Mouse (Mus musculus): Measurements from ENCODE around the gene H2-T23. TPM values are rescaled to one million over a fixed set of nuclear protein-coding genes. Genes with fewer than 3 reads are reported as not detected.
A peak's percentile ranks its signal among the peaks of the same experiment; 100 is the strongest.
"Not testable (repeated sequence)": the region's sequence is repeated elsewhere in the genome, so short reads cannot be mapped to it uniquely, and the experiment has no call there.

H2-T23 gene
- polyA plus RNA-seq, 1 experiment from 2014 or later: 7.2 TPM

DNA sequence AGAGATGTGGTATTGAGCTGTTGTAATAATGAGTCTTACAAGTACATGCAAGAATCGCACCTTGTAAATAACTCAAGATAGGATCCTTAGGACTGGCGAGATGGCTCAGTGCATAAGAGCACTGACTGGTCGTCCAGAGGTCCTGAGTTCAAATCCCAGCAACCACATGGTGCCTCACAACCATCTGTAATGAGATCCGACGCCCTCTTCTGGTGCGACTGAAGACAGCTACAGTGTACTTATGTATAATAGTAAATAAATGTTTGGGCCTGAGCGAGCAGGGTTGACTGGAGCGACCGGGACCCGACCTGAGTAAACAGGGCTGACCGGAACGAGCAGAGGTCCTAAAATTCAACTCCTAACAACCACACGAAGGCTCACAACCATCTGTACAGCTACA, 3.5 kb upstream of the H2-T23 start:
- H3K4me2 ChIP-seq (ENCODE audit: low read depth, low read length); H3K27ac ChIP-seq (ENCODE audit: low read length); H3K9me3 ChIP-seq (ENCODE audit: control insufficient read depth, low read length); H3K9ac ChIP-seq (ENCODE audit: low read length); H3K27me3 ChIP-seq (ENCODE audit: control insufficient read depth, insufficient read depth, low read depth, low read length); H3K4me3 ChIP-seq (ENCODE audit: low read length); H3K36me3 ChIP-seq (ENCODE audit: control insufficient read depth, insufficient read depth, low read length); H3K4me1 ChIP-seq (replicated peaks; ENCODE audit: control insufficient read depth, insufficient read depth, low read length); ATAC-seq (ENCODE audit: low read depth): not testable (repeated sequence)
- 78% methylated on average over 13 of the region's 13 CpGs for WGBS

DNA sequence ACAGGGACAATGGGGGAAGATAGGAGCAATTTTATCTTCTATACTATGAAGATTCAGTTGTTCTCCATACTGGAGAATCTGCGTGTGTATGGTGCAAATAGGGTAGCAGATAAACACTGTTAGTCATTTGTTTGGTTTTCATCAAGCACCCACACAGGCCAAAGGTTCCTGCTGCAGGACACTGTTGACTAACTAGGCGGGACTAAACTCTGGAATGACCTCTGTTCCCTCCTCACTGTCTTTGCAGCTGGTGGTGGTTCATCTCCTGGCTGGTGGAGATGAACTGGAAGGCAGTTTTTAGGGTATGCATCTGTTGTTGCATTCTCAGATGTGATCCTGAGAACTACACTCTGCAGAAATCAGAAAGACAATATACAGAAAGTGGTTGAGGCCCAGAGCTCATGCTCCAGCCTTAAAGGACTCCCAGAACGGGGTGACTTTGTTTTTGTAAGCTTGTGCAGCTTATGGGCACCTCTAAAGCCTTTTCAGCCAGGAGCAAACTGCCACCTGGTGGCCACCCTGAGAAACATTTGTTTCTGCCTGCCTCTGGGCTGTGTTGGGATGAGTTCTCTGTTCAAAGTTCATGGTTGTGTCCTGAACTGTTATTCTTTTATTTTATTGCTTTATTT, 2.5 kb upstream of the H2-T23 start:
- H3K36me3 ChIP-seq (ENCODE audit: control insufficient read depth, insufficient read depth, low read length); H3K27me3 ChIP-seq (ENCODE audit: control insufficient read depth, insufficient read depth, low read depth, low read length); H3K4me2 ChIP-seq (ENCODE audit: low read depth, low read length); H3K9ac ChIP-seq (ENCODE audit: low read length); H3K4me3 ChIP-seq (ENCODE audit: low read length); H3K4me1 ChIP-seq (replicated peaks; ENCODE audit: control insufficient read depth, insufficient read depth, low read length); H3K9me3 ChIP-seq (ENCODE audit: control insufficient read depth, low read length); H3K27ac ChIP-seq (ENCODE audit: low read length): not testable (repeated sequence)
- ATAC-seq (ENCODE audit: low read depth): peak; percentile 51; the same call in 1 of the 2 replicates
- 26% methylated on average over 3 of the region's 3 CpGs for WGBS

DNA sequence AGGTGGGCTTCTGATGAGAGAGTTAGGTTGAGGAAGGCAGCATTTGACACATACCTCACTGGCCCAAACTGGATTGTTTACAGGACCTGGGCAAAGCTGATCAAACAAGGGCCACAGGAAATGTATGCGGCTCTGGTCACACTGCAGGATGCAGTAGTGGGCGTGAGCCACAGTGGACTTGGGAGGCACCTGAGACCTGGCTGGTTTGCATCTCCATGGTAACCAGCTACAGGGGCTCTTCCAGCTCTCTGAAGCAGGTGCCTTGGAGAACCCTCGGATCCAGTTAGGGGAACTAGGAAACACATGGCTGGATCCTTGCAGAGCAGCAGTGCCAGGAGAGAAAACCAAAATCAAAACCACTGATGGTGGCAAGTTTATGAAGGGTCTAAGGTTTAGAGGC, 1.9 kb upstream of the H2-T23 start:
- H3K4me1 ChIP-seq (replicated peaks; ENCODE audit: control insufficient read depth, insufficient read depth, low read length); H3K36me3 ChIP-seq (ENCODE audit: control insufficient read depth, insufficient read depth, low read length); H3K9ac ChIP-seq (ENCODE audit: low read length); H3K27ac ChIP-seq (ENCODE audit: low read length); H3K27me3 ChIP-seq (ENCODE audit: control insufficient read depth, insufficient read depth, low read depth, low read length); H3K4me3 ChIP-seq (ENCODE audit: low read length); H3K4me2 ChIP-seq (ENCODE audit: low read depth, low read length); ATAC-seq (ENCODE audit: low read depth); H3K9me3 ChIP-seq (ENCODE audit: control insufficient read depth, low read length): not testable (repeated sequence)
- 44% methylated on average over 3 of the region's 3 CpGs for WGBS

DNA sequence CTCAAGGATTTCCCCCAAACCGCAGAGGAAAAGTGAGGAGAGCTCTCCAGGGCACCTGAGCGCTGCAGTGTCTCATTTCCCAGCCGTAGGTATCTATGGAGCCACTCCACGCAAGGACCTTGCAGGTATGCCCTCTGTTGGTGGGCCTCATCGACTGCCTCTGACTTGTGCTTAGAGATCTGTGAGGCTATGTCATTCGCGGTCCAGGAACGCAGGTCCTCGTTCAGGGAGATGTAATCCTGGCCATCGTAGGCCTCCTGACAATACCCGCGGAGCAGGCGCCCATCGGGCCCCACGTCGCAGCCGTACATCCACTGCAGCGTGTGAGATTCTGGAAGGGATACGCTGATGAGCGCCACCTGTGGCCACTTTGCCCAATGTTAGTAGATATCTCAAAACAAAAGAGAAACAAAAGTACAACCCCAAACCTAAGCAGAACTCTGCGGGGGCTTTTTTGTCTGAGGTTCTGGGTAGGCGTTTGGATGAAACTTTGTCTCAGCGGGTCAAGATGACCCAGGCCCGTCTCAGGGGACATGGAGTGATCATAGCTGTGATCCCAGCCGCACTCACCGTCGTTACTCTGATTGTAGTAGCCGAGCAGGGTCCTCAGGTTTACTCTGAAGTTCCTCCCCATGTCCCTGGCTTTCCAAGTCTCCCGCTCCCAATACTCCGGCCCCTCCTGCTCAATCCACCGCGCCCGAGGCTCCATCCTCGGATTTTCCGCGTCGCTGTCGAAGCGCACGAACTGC, 898 bp downstream of the H2-T23 start:
- not testable (repeated sequence) for H3K36me3 ChIP-seq (ENCODE audit: control insufficient read depth, insufficient read depth, low read length); H3K27ac ChIP-seq (ENCODE audit: low read length); H3K27me3 ChIP-seq (ENCODE audit: control insufficient read depth, insufficient read depth, low read depth, low read length); H3K4me1 ChIP-seq (replicated peaks; ENCODE audit: control insufficient read depth, insufficient read depth, low read length); H3K9me3 ChIP-seq (ENCODE audit: control insufficient read depth, low read length)
- Histone ChIP-seq H3K4me2 (ENCODE audit: low read depth, low read length) (peak overlapping the region; percentile 84), H3K4me3 (ENCODE audit: low read length) (peak overlapping the region; percentile 58), H3K9ac (ENCODE audit: low read length) (peak overlapping the region; percentile 61)
- peak; percentile 68 for ATAC-seq (ENCODE audit: low read depth)
- WGBS: 2% methylated on average over 33 of the region's 40 CpGs

DNA sequence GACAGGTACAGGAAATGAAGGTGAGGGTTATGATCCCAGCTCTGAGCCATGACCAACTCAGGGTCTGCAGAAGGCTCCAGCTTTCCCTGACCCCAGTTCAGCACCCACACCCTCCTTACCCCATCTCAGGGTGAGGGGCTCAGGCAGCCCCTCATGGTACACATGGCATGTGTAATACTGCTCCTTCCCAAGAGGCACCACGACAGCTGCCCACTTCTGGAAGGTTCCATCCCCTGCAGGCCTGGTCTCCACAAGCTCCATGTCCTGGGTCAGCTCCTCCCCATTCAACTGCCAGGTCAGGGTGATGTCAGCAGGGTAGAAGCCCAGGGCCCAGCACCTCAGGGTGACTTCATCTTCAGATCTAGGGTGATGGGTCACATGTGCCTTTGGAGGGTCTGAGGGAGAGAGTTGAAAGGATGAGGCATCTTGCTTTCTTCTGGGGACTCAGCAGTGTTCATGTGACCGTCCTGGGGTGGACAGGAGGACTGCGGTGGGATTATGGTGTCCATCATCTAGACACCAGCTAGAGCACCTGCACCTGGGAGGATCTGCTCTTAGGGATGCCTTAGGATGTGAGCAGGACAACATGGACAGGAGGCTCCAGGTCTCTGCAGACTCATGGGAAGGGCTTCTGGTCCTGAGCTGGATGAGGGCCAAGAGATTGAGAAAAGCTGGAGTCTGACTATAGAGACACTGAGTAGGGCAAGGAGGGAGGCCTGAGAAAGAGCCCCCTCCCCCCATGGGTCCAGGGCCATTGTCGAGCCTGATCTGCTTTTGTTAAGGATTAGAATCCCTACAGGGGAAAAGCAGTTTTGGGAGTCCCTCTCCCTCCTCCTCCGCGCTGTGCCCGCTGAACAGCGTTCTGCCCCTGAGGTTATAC, 1.7 kb downstream of the H2-T23 start:
- H3K27ac ChIP-seq (ENCODE audit: low read length); H3K9me3 ChIP-seq (ENCODE audit: control insufficient read depth, low read length); H3K27me3 ChIP-seq (ENCODE audit: control insufficient read depth, insufficient read depth, low read depth, low read length); H3K36me3 ChIP-seq (ENCODE audit: control insufficient read depth, insufficient read depth, low read length); H3K4me1 ChIP-seq (replicated peaks; ENCODE audit: control insufficient read depth, insufficient read depth, low read length); ATAC-seq (ENCODE audit: low read depth): not testable (repeated sequence)
- Histone ChIP-seq H3K4me2 (ENCODE audit: low read depth, low read length) (peak overlapping the region; percentile 84), H3K9ac (ENCODE audit: low read length) (peak overlapping the region; percentile 61; the same call in 1 of the 2 replicates), H3K4me3 (ENCODE audit: low read length) (peak overlapping the region; percentile 58)
- 41% methylated on average over 8 of the region's 8 CpGs for WGBS

DNA sequence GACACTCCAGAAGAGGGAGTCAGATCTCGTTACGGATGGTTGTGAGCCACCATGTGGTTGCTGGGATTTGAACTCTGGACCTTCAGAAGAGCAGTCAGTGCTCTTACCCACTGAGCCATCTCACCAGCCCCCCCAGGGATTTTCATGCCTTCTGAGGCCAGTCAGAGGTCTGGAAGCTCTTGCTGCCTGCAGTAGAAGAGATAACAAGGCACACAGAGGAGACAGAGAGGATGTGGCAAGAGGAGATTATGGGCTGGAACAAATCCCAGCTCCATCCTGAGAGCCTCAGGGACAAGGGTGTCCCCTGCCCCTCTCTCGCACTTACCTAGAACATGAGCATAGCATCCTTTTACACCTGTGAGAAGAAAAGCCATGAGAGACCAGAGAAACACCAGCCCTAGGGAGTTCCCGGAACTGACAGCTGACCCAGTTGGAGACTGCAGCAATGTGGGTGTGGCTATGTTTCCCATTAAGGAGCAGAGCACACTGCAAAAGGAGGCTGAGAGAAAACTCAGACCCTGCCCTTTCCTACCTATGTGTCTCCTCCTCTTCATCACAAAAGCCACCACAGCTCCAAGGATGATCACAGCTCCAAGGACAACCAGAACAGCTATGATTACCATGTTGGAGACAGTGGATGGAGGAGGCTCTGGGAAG, 2.5 kb downstream of the H2-T23 start:
- H3K27me3 ChIP-seq (ENCODE audit: control insufficient read depth, insufficient read depth, low read depth, low read length); ATAC-seq (ENCODE audit: low read depth); H3K36me3 ChIP-seq (ENCODE audit: control insufficient read depth, insufficient read depth, low read length); H3K4me3 ChIP-seq (ENCODE audit: low read length); H3K4me1 ChIP-seq (replicated peaks; ENCODE audit: control insufficient read depth, insufficient read depth, low read length); H3K27ac ChIP-seq (ENCODE audit: low read length); H3K9me3 ChIP-seq (ENCODE audit: control insufficient read depth, low read length); H3K4me2 ChIP-seq (ENCODE audit: low read depth, low read length); H3K9ac ChIP-seq (ENCODE audit: low read length): not testable (repeated sequence)
- WGBS: 75% methylated on average over 2 of the region's 4 CpGs

DNA sequence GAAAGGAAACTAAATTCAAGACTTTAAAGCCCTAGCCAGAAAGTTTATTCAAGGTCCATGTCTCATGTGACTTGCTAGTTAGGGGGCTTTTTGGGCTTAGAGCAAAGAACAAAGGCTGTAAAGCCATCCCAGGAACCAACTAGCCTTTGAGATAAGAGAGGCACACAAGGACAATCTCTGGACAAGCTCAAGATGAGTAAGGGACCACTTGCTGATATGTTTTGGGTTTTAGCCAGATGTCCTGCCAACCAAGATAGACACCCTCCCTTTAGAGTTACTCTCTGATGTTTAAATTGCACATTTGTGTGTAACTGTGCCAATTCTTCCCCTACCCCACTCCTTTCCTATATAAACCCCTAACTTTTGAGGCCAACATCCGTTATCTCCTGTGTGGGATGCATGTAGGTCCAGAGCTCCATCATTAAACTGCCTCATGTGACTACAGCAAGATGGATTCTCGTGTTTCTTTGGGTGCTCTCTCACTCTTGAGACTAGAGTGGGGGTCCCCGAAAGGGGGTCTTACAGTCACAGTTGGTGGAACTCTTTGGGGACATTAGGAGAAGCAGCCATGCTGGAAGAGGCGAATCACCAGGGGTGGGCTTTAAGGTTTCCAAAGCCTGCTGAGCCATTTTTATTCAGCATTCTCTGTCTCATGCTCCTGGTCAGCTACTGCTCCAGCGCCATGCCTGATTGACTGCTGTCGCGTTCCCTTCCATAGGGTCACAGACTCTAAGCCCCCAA, 3.6 kb downstream of the H2-T23 start:
- Histone ChIP-seq H3K4me3 (ENCODE audit: low read length) (no peak overlapping the region), H3K4me1 (replicated peaks; ENCODE audit: control insufficient read depth, insufficient read depth, low read length) (peaks cover 5% of the 10 kb centered on the region; the same call in 1 of the 2 replicates), H3K9me3 (ENCODE audit: control insufficient read depth, low read length) (no peaks in the 10 kb centered on the region; the same call in 1 of the 2 replicates), H3K36me3 (ENCODE audit: control insufficient read depth, insufficient read depth, low read length) (no peaks in the 10 kb centered on the region), H3K27me3 (ENCODE audit: control insufficient read depth, insufficient read depth, low read depth, low read length) (no peaks in the 10 kb centered on the region), H3K9ac (ENCODE audit: low read length) (no peak overlapping the region), H3K4me2 (ENCODE audit: low read depth, low read length) (no peak overlapping the region), H3K27ac (ENCODE audit: low read length) (no peak overlapping the region)
- 83% methylated on average over 7 of the region's 7 CpGs for WGBS
- ATAC-seq (ENCODE audit: low read depth): no peak

DNA sequence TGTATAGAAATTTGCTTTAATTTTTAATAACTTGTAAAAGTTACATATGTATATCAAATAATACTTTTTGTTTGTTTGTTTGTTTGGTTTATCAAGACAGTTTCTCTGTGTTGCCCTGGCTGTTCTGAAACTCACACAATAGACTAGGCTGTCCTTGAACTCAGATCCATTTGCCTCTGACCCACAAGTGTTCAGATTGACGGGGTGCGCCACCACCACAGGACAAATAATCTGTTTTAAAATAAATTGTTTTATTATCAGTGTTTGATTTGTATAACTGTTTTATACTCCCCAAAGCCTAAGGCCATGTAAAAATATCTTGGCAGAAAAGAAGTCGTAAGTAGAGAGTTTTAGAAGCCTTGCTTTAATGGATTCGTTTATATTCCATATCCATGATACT, 5.0 kb downstream of the H2-T23 start:
- Histone ChIP-seq H3K9ac (ENCODE audit: low read length) (no peak overlapping the region), H3K27me3 (ENCODE audit: control insufficient read depth, insufficient read depth, low read depth, low read length) (no peaks in the 10 kb centered on the region), H3K27ac (ENCODE audit: low read length) (no peak overlapping the region), H3K4me1 (replicated peaks; ENCODE audit: control insufficient read depth, insufficient read depth, low read length) (peaks cover 15% of the 10 kb centered on the region), H3K4me2 (ENCODE audit: low read depth, low read length) (no peak overlapping the region), H3K9me3 (ENCODE audit: control insufficient read depth, low read length) (no peaks in the 10 kb centered on the region; the same call in 1 of the 2 replicates), H3K4me3 (ENCODE audit: low read length) (no peak overlapping the region), H3K36me3 (ENCODE audit: control insufficient read depth, insufficient read depth, low read length) (no peaks in the 10 kb centered on the region)
- no peak for ATAC-seq (ENCODE audit: low read depth)
- 80% methylated on average over 4 of the region's 4 CpGs for WGBS
